Mouse (Mus musculus) urinary bladder, postnatal 25 days (tissue): ENCODE results near the gene Trim59.
"Not testable (repeated sequence)": the region's sequence is repeated elsewhere in the genome, so short reads cannot be mapped to it uniquely, and the experiment has no call there.

Experiments
- DNase-seq: peaks from one replicate; pipeline ENCODE4 v3.0.0; 2022; ENCODE audit warnings: low spot score

The Trim59 gene

GRCm38 (mm10) chr3:69044645-69045399 is at the start of gene Trim59:
Trim59 (minus strand) TSS chr3:69044755.
- peak; percentile 84 for DNase-seq

GRCm38 (mm10) chr3:69064005-69064404 is 19.4 kb upstream of the Trim59 start:
- no peak for DNase-seq

GRCm38 (mm10) chr3:69062764-69063163 is 18.2 kb upstream of the Trim59 start:
- no peak for DNase-seq

- no peak for DNase-seq
Measured at GRCm38 (mm10) chr3:69060672-69061071, 16.1 kb upstream of the Trim59 start.

GRCm38 (mm10) chr3:69055871-69056270 is 11.3 kb upstream of the Trim59 start:
- DNase-seq, result no peak

- no peak for DNase-seq
Measured at GRCm38 (mm10) chr3:69054760-69055432, 10.3 kb upstream of the Trim59 start.

- DNase-seq, result no peak
Measured at GRCm38 (mm10) chr3:69051894-69052293, 7.3 kb upstream of the Trim59 start.

- no peak for DNase-seq
Measured at GRCm38 (mm10) chr3:69049011-69049410, 4.5 kb upstream of the Trim59 start.

GRCm38 (mm10) chr3:69047684-69048083 is 3.1 kb upstream of the Trim59 start:
- no peak for DNase-seq

- DNase-seq, result no peak
Measured at GRCm38 (mm10) chr3:69046509-69046908, 2.0 kb upstream of the Trim59 start.

GRCm38 (mm10) chr3:69045750-69046149 is 1.2 kb upstream of the Trim59 start:
- no peak for DNase-seq

- DNase-seq, result no peak
Measured at GRCm38 (mm10) chr3:69045400-69045703, 797 bp upstream of the Trim59 start.

- no peak for DNase-seq
Measured at GRCm38 (mm10) chr3:69044167-69044591, 376 bp downstream of the Trim59 start.

GRCm38 (mm10) chr3:69041298-69041697 is 3.3 kb downstream of the Trim59 start:
- no peak for DNase-seq

- DNase-seq, result no peak
Measured at GRCm38 (mm10) chr3:69040105-69040504, 4.5 kb downstream of the Trim59 start.

GRCm38 (mm10) chr3:69026133-69026783 is 18.3 kb downstream of the Trim59 start:
- no peak for DNase-seq

GRCm38 (mm10) chr3:69020764-69021163 is 23.8 kb downstream of the Trim59 start:
- DNase-seq, result no peak

GRCm38 (mm10) chr3:69020285-69020684 is 24.3 kb downstream of the Trim59 start:
- DNase-seq, result no peak

GRCm38 (mm10) chr3:69018635-69019034 is 25.9 kb downstream of the Trim59 start:
- DNase-seq, result not testable (repeated sequence)

GRCm38 (mm10) chr3:69017181-69017580 is 27.4 kb downstream of the Trim59 start:
- no peak for DNase-seq

- DNase-seq, result no peak
Measured at GRCm38 (mm10) chr3:69008873-69009272, 35.7 kb downstream of the Trim59 start.

- no peak for DNase-seq
Measured at GRCm38 (mm10) chr3:69006246-69006760, 38.3 kb downstream of the Trim59 start.
